8 mouse cellular contexts compared by ENCODE assay signal in the genomic region with DNA sequence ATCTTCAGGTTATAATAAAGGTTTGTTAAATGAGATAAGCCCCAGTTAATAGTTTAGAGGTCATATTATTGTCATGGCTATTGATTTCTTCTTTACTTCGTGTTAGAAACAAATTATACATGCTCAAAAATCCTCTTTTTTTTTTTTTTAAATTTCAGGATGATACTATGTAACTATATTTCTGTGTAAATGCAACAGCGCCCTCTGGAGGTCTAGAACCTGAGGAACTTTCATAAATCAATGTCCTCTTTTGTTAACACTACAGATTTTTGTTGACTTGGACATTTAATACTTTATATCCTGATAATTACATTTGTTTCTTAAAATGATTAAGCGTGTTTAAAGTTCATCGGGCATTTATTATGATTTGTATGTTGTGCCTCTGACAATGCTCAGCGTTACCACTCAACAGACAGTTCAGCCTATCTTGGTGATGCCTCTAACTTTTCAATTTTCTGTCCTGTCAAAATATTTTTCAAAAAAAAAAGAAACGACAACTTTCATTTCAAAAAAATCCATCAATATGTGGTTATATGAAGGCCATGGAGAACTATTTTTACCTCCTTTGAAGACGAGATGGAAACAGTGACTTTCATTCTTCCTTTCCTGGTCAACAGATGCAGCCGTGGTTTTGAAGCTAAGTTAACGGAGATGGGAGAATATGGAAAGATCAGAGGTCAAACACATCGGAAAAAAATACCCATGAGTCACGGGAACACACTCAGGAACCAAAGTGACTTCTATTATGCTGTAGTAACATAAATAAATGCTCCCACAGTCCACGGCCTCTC.
DNase-seq lines count a peak whose midpoint lies in the region; ATAC-seq and TF ChIP-seq lines count a peak whose summit lies in the region.
"Had no signal": no experiment of that assay in that cellular context is flagged by ENCODE, and none has a peak within 500 bp of the region (broad histone marks: within the 10 kb centered on the region; RNA-seq: fewer than 3 reads in every experiment).

No protein-coding gene starts in this region.

- H3K9me3 ChIP-seq in kidney, embryonic 16.5 days (ENCODE audit: low read length): no peaks in the 10 kb centered on the region
- no peaks in the 10 kb centered on the region for H3K9me3 ChIP-seq in limb, embryonic 14.5 days (ENCODE audit: control insufficient read depth, low read length)

- H3K9ac ChIP-seq in kidney, embryonic 16.5 days (replicated peaks; ENCODE audit: low read length): no peak overlapping the region
- H3K9ac ChIP-seq in limb, embryonic 14.5 days (ENCODE audit: low read depth, low read length, severe bottlenecking): no peak overlapping the region

- peak; percentile 53 for DNase-seq in kidney, adult 2 months
- peak; percentile 30 for DNase-seq in Muller cell, postnatal 12 days (ENCODE audit: inconsistent ontology term)
- DNase-seq in c-Kit-positive CD71-positive TER-119-negative erythroid progenitor cells, embryonic 14.5 days (ENCODE audit: low read depth): peak; percentile 3
- peak; percentile 28 to 55 for DNase-seq in gastrocnemius, postnatal 4 days (ENCODE audit: low spot score in 2 of 2)
- peak; percentile 76 for DNase-seq in limb, embryonic 14.5 days (ENCODE audit: low spot score)
- peak; percentile 28 for DNase-seq in thymus, postnatal 0 days (ENCODE audit: low spot score)

- no peak for TF ChIP-seq POLR2A in kidney, adult 2 months (IDR thresholded peaks at IDR 0.05; ENCODE audit: low read depth, low read length)
- TF ChIP-seq POLR2A in limb, embryonic 14.5 days (IDR thresholded peaks at IDR 0.05; ENCODE audit: borderline replicate concordance, extremely low read depth, insufficient read depth, insufficient read length): no peak

- H3K4me3 ChIP-seq in kidney, adult 2 months (ENCODE audit: insufficient read depth, low read depth, low read length): no peak overlapping the region
- no peak overlapping the region for H3K4me3 ChIP-seq in kidney, embryonic 16.5 days (ENCODE audit: low read length)
- no peak overlapping the region for H3K4me3 ChIP-seq in limb, embryonic 14.5 days (replicated peaks; ENCODE audit: low read length)

- H3K4me2 ChIP-seq in kidney, embryonic 16.5 days (replicated peaks; ENCODE audit: low read depth, low read length): no peak overlapping the region
- H3K4me2 ChIP-seq in limb, embryonic 14.5 days (replicated peaks; ENCODE audit: low read depth, low read length, severe bottlenecking): no peak overlapping the region

- H3K27ac ChIP-seq in kidney, adult 2 months (ENCODE audit: insufficient read depth, low read depth, low read length): no peak overlapping the region
- no peak overlapping the region for H3K27ac ChIP-seq in kidney, embryonic 16.5 days (ENCODE audit: low read length)
- no peak overlapping the region for H3K27ac ChIP-seq in limb, embryonic 14.5 days (replicated peaks; ENCODE audit: low read depth, low read length)
- H3K27ac ChIP-seq: macrophage had no signal

- H3K27me3 ChIP-seq in kidney, adult 2 months (replicated peaks; ENCODE audit: control insufficient read depth, insufficient read depth, low read length): no peaks in the 10 kb centered on the region
- no peaks in the 10 kb centered on the region for H3K27me3 ChIP-seq in kidney, embryonic 16.5 days (ENCODE audit: insufficient read depth, low read length)
- no peaks in the 10 kb centered on the region for H3K27me3 ChIP-seq in limb, embryonic 14.5 days (ENCODE audit: control insufficient read depth, insufficient read depth, low read length)

- no peak for TF ChIP-seq CTCF in kidney, adult 2 months (conservative IDR thresholded peaks at IDR 0.05; ENCODE audit: insufficient read depth, insufficient read length, low read depth, low read length)

- H3K36me3 ChIP-seq in kidney, adult 2 months (ENCODE audit: control insufficient read depth, insufficient read depth, low read length): no peaks in the 10 kb centered on the region
- H3K36me3 ChIP-seq in kidney, embryonic 16.5 days (ENCODE audit: insufficient read depth, low read length): no peaks in the 10 kb centered on the region
- H3K36me3 ChIP-seq in limb, embryonic 14.5 days (ENCODE audit: control insufficient read depth, insufficient read depth, low read length): no peaks in the 10 kb centered on the region

- H3K4me1 ChIP-seq in kidney, adult 2 months (ENCODE audit: control insufficient read depth, insufficient read depth, low read length): no peaks in the 10 kb centered on the region
- no peaks in the 10 kb centered on the region for H3K4me1 ChIP-seq in kidney, embryonic 16.5 days (ENCODE audit: insufficient read depth, low read length)
- no peaks in the 10 kb centered on the region for H3K4me1 ChIP-seq in limb, embryonic 14.5 days (ENCODE audit: control insufficient read depth, insufficient read depth, low read length)

- WGBS in kidney, adult 2 months: 47% methylated on average over 12 of the region's 12 CpGs
- 53% methylated on average over 12 of the region's 12 CpGs for WGBS in kidney, embryonic 16.5 days
- WGBS in limb, embryonic 14.5 days: 60% methylated on average over 12 of the region's 12 CpGs

- no peak for ATAC-seq in kidney, embryonic 16.5 days (ENCODE audit: low FRiP score, low TSS enrichment)
- no peak for ATAC-seq in limb, embryonic 14.5 days (ENCODE audit: low FRiP score, low read depth)

Comparison
In these comparisons a context has a peak if more than half of its experiments do, and no peak if none do; other contexts are left out.
1. DNase-seq: peak in every context shown above with its lines; median percentile 76 in limb, embryonic 14.5 days; 53 in kidney, adult 2 months; 42 in gastrocnemius, postnatal 4 days; 30 in Muller cell, postnatal 12 days; 28 in thymus, postnatal 0 days; 3 in c-Kit-positive CD71-positive TER-119-negative erythroid progenitor cells, embryonic 14.5 days.